ENCODE assay signal across 14 mouse cellular contexts in the genomic region with DNA sequence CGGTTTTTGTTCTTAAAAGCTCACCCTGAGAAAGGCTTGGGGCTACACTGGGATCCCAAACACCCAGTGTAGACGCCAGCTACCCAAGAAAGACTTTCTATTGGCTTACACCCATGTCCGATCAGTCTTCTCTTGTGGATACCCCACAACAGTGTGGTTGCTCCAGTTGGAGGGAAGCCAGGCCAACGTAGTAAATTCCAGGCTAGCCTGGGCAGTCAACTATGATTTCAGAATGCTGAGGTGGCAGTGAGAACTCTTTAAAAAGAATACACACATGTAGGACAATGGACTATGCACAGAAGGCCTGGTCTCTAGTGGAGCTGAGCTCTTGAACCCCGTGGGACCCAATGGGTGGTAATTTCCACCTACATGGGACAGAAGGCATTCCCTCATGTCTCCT. TPM values are rescaled to one million over a fixed set of nuclear protein-coding genes. Genes with fewer than 3 reads are reported as not detected.
"Had no signal": no experiment of that assay in that cellular context is flagged by ENCODE, and none has a peak within 500 bp of the region (broad histone marks: within the 10 kb centered on the region; RNA-seq: fewer than 3 reads in every experiment).

No protein-coding gene starts in this region.

- H3K4me1 ChIP-seq: intestine, embryonic 15.5 days; limb, embryonic 13.5 days had no signal

- H3K4me2 ChIP-seq: intestine, embryonic 15.5 days; limb, embryonic 13.5 days; midbrain, embryonic 13.5 days; neural tube, embryonic 15.5 days had no signal

- H3K4me3 ChIP-seq: intestine, embryonic 15.5 days; limb, embryonic 13.5 days; midbrain, embryonic 13.5 days; myocyte; neural tube, embryonic 15.5 days had no signal

- H3K27me3 ChIP-seq: intestine, embryonic 15.5 days; midbrain, embryonic 13.5 days; neural tube, embryonic 15.5 days had no signal

- H3K9ac ChIP-seq: intestine, embryonic 15.5 days; limb, embryonic 13.5 days; liver, embryonic 14.5 days; midbrain, embryonic 13.5 days; neural tube, embryonic 15.5 days had no signal

- DNase-seq: left cerebral cortex, postnatal 4 days; lung, adult 18-20 months; right cerebral cortex, adult 18-20 months; right cerebral cortex, postnatal 25 days; thymus, adult 2 months; thymus, postnatal 25 days had no signal

- H3K27ac ChIP-seq: intestine, embryonic 15.5 days; limb, embryonic 13.5 days; liver, embryonic 14.5 days; midbrain, embryonic 13.5 days; neural tube, embryonic 15.5 days; stomach, postnatal 0 days had no signal

- H3K36me3 ChIP-seq: intestine, embryonic 15.5 days; limb, embryonic 13.5 days; midbrain, embryonic 13.5 days; neural tube, embryonic 15.5 days had no signal

- H3K9me3 ChIP-seq: intestine, embryonic 15.5 days; midbrain, embryonic 13.5 days; neural tube, embryonic 15.5 days had no signal

- ATAC-seq: intestine, embryonic 15.5 days; midbrain, embryonic 13.5 days had no signal

RNA-seq across cellular contexts. Expression of a gene that starts 11.5 kb away (rescaled TPM):
- polyA plus RNA-seq: neural tube, embryonic 11.5 days had no signal
